In genomic region chr10:99243907-99244489, GRCm38 (mm10) we compare ENCODE assay signal across 28 mouse cellular contexts. TPM values are rescaled to one million over a fixed set of nuclear protein-coding genes. Genes with fewer than 3 reads are reported as not detected.
DNase-seq lines count a peak whose midpoint lies in the region; ATAC-seq and TF ChIP-seq lines count a peak whose summit lies in the region.
"Had no signal": no experiment of that assay in that cellular context is flagged by ENCODE, and none has a peak within 500 bp of the region (broad histone marks: within the 10 kb centered on the region; RNA-seq: fewer than 3 reads in every experiment).

No protein-coding gene starts in this region.

- H3K9me3 ChIP-seq in kidney, embryonic 16.5 days (ENCODE audit: low read length): peaks cover 2% of the 10 kb centered on the region; the same call in 1 of the 2 replicates
- H3K9me3 ChIP-seq in lung, postnatal 0 days (ENCODE audit: low read length): no peaks in the 10 kb centered on the region
- H3K9me3 ChIP-seq in intestine, postnatal 0 days (ENCODE audit: control insufficient read depth): no peaks in the 10 kb centered on the region
- H3K9me3 ChIP-seq: forebrain, embryonic 15.5 days; hindbrain, embryonic 13.5 days; limb, embryonic 15.5 days; midbrain, embryonic 12.5 days; neural tube, embryonic 13.5 days had no signal

- H3K4me3 ChIP-seq in kidney, embryonic 16.5 days (ENCODE audit: low read length): no peak overlapping the region
- no peak overlapping the region for H3K4me3 ChIP-seq in lung, postnatal 0 days (ENCODE audit: low read depth, low read length)
- no peak overlapping the region for H3K4me3 ChIP-seq in intestine, postnatal 0 days (ENCODE audit: low read depth, low read length)
- H3K4me3 ChIP-seq: forebrain, embryonic 15.5 days; hindbrain, embryonic 13.5 days; limb, embryonic 15.5 days; megakaryocyte, embryonic 14.5 days; midbrain, embryonic 12.5 days; neural tube, embryonic 13.5 days had no signal

- no peak for TF ChIP-seq CTCF in lung, postnatal 0 days (IDR thresholded peaks at IDR 0.05)
- TF ChIP-seq CTCF in intestine, postnatal 0 days (IDR thresholded peaks at IDR 0.05; ENCODE audit: low read depth): no peak

- no peak for DNase-seq in kidney, adult 8-10 months
- peak; percentile 80 for DNase-seq in lung, postnatal 0 days (ENCODE audit: low spot score)
- DNase-seq in lung, postnatal 36 days: no peak
- no peak for DNase-seq in embryo, embryonic 11 days
- no peak for DNase-seq in embryo, embryonic 9.5 days (ENCODE audit: extremely low spot score)
- DNase-seq: adrenal gland, postnatal 14 days; cerebellum, adult 11 months; cerebellum, adult 9-11 months; gastrocnemius, postnatal 25 days; heart, adult 18-20 months; heart, postnatal 4 days; kidney, adult 2 months; kidney, postnatal 10 days; layer of hippocampus, postnatal 36 days; left cerebral cortex, postnatal 4 days; lung, postnatal 14 days; thymus, postnatal 14 days had no signal

- peak; percentile 52; the same call in 1 of the 2 replicates for ATAC-seq in kidney, embryonic 16.5 days (ENCODE audit: low FRiP score, low TSS enrichment)
- peak; percentile 87 for ATAC-seq in lung, postnatal 0 days
- peak; percentile 48; the same call in 1 of the 2 replicates for ATAC-seq in intestine, postnatal 0 days
- ATAC-seq: forebrain, embryonic 15.5 days; Patski had no signal

- 45% methylated on average over 5 of the region's 5 CpGs for WGBS in kidney, embryonic 16.5 days
- WGBS in lung, postnatal 0 days: 43% methylated on average over 5 of the region's 5 CpGs
- WGBS in intestine, postnatal 0 days: 28% methylated on average over 5 of the region's 5 CpGs

- no peak overlapping the region for H3K9ac ChIP-seq in kidney, embryonic 16.5 days (replicated peaks; ENCODE audit: low read length)
- no peak overlapping the region for H3K9ac ChIP-seq in lung, postnatal 0 days (replicated peaks; ENCODE audit: low read depth)
- no peak overlapping the region for H3K9ac ChIP-seq in intestine, postnatal 0 days (ENCODE audit: low read depth, low read length)
- H3K9ac ChIP-seq: forebrain, embryonic 15.5 days; hindbrain, embryonic 13.5 days; limb, embryonic 15.5 days; liver, embryonic 14.5 days; midbrain, embryonic 12.5 days; neural tube, embryonic 13.5 days had no signal

- no peaks in the 10 kb centered on the region for H3K36me3 ChIP-seq in kidney, embryonic 16.5 days (ENCODE audit: insufficient read depth, low read length)
- H3K36me3 ChIP-seq in lung, postnatal 0 days (ENCODE audit: insufficient read depth, low read length): no peaks in the 10 kb centered on the region
- H3K36me3 ChIP-seq in intestine, postnatal 0 days (ENCODE audit: control insufficient read depth, insufficient read depth): no peaks in the 10 kb centered on the region
- H3K36me3 ChIP-seq: forebrain, embryonic 15.5 days; hindbrain, embryonic 13.5 days; limb, embryonic 15.5 days; midbrain, embryonic 12.5 days; neural tube, embryonic 13.5 days had no signal

- TF ChIP-seq EP300 in lung, postnatal 0 days (IDR thresholded peaks at IDR 0.05): peak; percentile 77; the same call in 1 of the 2 replicates

- no peaks in the 10 kb centered on the region for H3K27me3 ChIP-seq in kidney, embryonic 16.5 days (ENCODE audit: insufficient read depth, low read length)
- H3K27me3 ChIP-seq in lung, postnatal 0 days (replicated peaks; ENCODE audit: insufficient read depth, low read length): no peaks in the 10 kb centered on the region
- H3K27me3 ChIP-seq in intestine, postnatal 0 days (replicated peaks; ENCODE audit: control insufficient read depth, insufficient read depth, low read length): no peaks in the 10 kb centered on the region
- H3K27me3 ChIP-seq: forebrain, embryonic 15.5 days; hindbrain, embryonic 13.5 days; limb, embryonic 15.5 days; midbrain, embryonic 12.5 days; neural tube, embryonic 13.5 days; Patski had no signal

- peaks cover 24% of the 10 kb centered on the region for H3K4me1 ChIP-seq in kidney, embryonic 16.5 days (ENCODE audit: insufficient read depth, low read length)
- peaks cover 11% of the 10 kb centered on the region; the same call in 1 of the 2 replicates for H3K4me1 ChIP-seq in lung, postnatal 0 days (ENCODE audit: insufficient read depth, low read depth, low read length)
- 0 out of 2 replicates have a peak, but pooled peaks cover 3% of the 10 kb centered on the region for H3K4me1 ChIP-seq in intestine, postnatal 0 days (replicated peaks; ENCODE audit: control insufficient read depth, insufficient read depth, low read length)
- H3K4me1 ChIP-seq: forebrain, embryonic 15.5 days; midbrain, embryonic 12.5 days; neural tube, embryonic 13.5 days had no signal

- no peak overlapping the region for H3K4me2 ChIP-seq in kidney, embryonic 16.5 days (replicated peaks; ENCODE audit: low read depth, low read length)
- no peak overlapping the region for H3K4me2 ChIP-seq in lung, postnatal 0 days (replicated peaks; ENCODE audit: low read depth, low read length)
- H3K4me2 ChIP-seq in intestine, postnatal 0 days (replicated peaks; ENCODE audit: low read depth): no peak overlapping the region; the same call in 1 of the 2 replicates
- H3K4me2 ChIP-seq: forebrain, embryonic 15.5 days; heart, embryonic 11.5 days; hindbrain, embryonic 13.5 days; limb, embryonic 15.5 days; midbrain, embryonic 12.5 days; neural tube, embryonic 13.5 days had no signal

- H3K27ac ChIP-seq in kidney, embryonic 16.5 days (ENCODE audit: low read length): no peak overlapping the region
- H3K27ac ChIP-seq in lung, postnatal 0 days (ENCODE audit: low read length): peak overlapping the region; percentile 61
- peak overlapping the region; percentile 30; the same call in 1 of the 2 replicates for H3K27ac ChIP-seq in intestine, postnatal 0 days (ENCODE audit: low read depth, low read length)
- H3K27ac ChIP-seq: forebrain, embryonic 15.5 days; hindbrain, embryonic 13.5 days; liver, embryonic 14.5 days; midbrain, embryonic 12.5 days; neural tube, embryonic 13.5 days had no signal

RNA-seq across cellular contexts. Expression of gene Dusp6, which starts 19.0 kb away (rescaled TPM):
- polyA plus RNA-seq in kidney, embryonic 16.5 days (2015; fragmentation: Nextera tagmentation; extraction: Ambion mirVana): 87.9 and 95.9 TPM in 2 replicates
- polyA plus RNA-seq in lung, postnatal 0 days (2015; fragmentation: Nextera tagmentation; extraction: Ambion mirVana): 49.7 and 63.2 TPM in 2 replicates
- polyA plus RNA-seq in intestine, postnatal 0 days (2015; fragmentation: Nextera tagmentation; extraction: Ambion mirVana): 27.9 and 34.6 TPM in 2 replicates
